Mouse (Mus musculus) heart, embryonic 10.5 days (tissue): Measurements from ENCODE around the gene Catsper3. TPM values are rescaled to one million over a fixed set of nuclear protein-coding genes. Genes with fewer than 3 reads are reported as not detected.
A peak's percentile ranks its signal among the peaks of the same experiment; 100 is the strongest.

Experiments
- DNase-seq: peaks from one replicate; pipeline ENCODE4 v3.0.0-alpha.2; 2017; ENCODE audit warnings: low spot score
- H3K27ac ChIP-seq: fragments of 300-500 bp; sonication (generic); 2 replicates; pipeline ENCODE4 v1.5.1; 2016; ENCODE audit warnings: mild to moderate bottlenecking
- H3K27me3 ChIP-seq: fragments of 300-500 bp; sonication (generic); 2 replicates; pipeline ENCODE4 v1.6.1; 2016; ENCODE audit warnings: mild to moderate bottlenecking; ENCODE audit not compliant: poor library complexity, insufficient read depth, severe bottlenecking
- H3K36me3 ChIP-seq: fragments of 300-500 bp; sonication (generic); 2 replicates; pipeline ENCODE4 v1.6.1; 2016; ENCODE audit warnings: mild to moderate bottlenecking, moderate library complexity
- H3K4me1 ChIP-seq: fragments of 300-500 bp; sonication (generic); 2 replicates; pipeline ENCODE4 v1.6.1; 2016; ENCODE audit warnings: mild to moderate bottlenecking
- H3K4me3 ChIP-seq: fragments of 300-500 bp; sonication (generic); 2 replicates; pipeline ENCODE4 v1.5.1; 2016; ENCODE audit warnings: mild to moderate bottlenecking, moderate library complexity
- H3K9me3 ChIP-seq: fragments of 300-500 bp; sonication (generic); 2 replicates; pipeline ENCODE4 v1.6.1; 2016; ENCODE audit warnings: mild to moderate bottlenecking, moderate library complexity
- WGBS: fragments of 180-500 bp; shearing (Covaris S2); methylation state at CpG from one replicate; pipeline ENCODE4 v1.1.7; 2016; 5-methylcytosine and 5-hydroxymethylcytosine counted together
- polyA plus RNA-seq: library from polyadenylated mRNA; unstranded; fragments of >200 nt; fragmentation: Nextera tagmentation; extraction: Ambion mirVana; gene quantifications from 2 replicates; pipeline ENCODE4 v1.2.1, GENCODE M21; 2016

Catsper3 gene
- polyA plus RNA-seq = 0.10 TPM in 1 of 2 replicates, not detected in the other

GRCm38 (mm10) chr13:55784268-55784667 lies at the start of gene Catsper3:
Catsper3 (plus strand) TSS chr13:55784568.
- Histone ChIP-seq H3K27ac (no peak within 1 kb of the TSS), H3K4me3 (no peak within 1 kb of the TSS), H3K4me1 (no peaks in the 10 kb centered on the region), H3K36me3 (no peaks in the 10 kb centered on the region), H3K27me3 (no peaks in the 10 kb centered on the region), H3K9me3 (no peaks in the 10 kb centered on the region)
- WGBS = 86% methylated on average over 3 of the region's 3 CpGs
- DNase-seq = no peak

GRCm38 (mm10) chr13:55737885-55738284 lies 46.5 kb upstream of the Catsper3 start:
- no peak overlapping the region for H3K4me3 ChIP-seq
- no peaks in the 10 kb centered on the region for H3K9me3 ChIP-seq
- peaks cover 16% of the 10 kb centered on the region; the same call in 1 of the 2 replicates for H3K4me1 ChIP-seq
- 83% methylated on average over 8 of the region's 8 CpGs for WGBS
- no peaks in the 10 kb centered on the region for H3K36me3 ChIP-seq
- no peaks in the 10 kb centered on the region for H3K27me3 ChIP-seq
- no peak for DNase-seq
- H3K27ac ChIP-seq = no peak overlapping the region

- WGBS = 67% methylated on average over 8 of the region's 8 CpGs
- Histone ChIP-seq H3K9me3 (no peaks in the 10 kb centered on the region), H3K27ac (no peak overlapping the region), H3K36me3 (no peaks in the 10 kb centered on the region), H3K27me3 (no peaks in the 10 kb centered on the region), H3K4me3 (no peak overlapping the region), H3K4me1 (peaks cover 16% of the 10 kb centered on the region; the same call in 1 of the 2 replicates)
- no peak for DNase-seq
These were observed 42.1 kb upstream of the Catsper3 start for GRCm38 (mm10) chr13:55742306-55742705.

- Histone ChIP-seq H3K27ac (no peak overlapping the region), H3K4me3 (no peak overlapping the region), H3K9me3 (no peaks in the 10 kb centered on the region), H3K27me3 (no peaks in the 10 kb centered on the region), H3K4me1 (peaks cover 14% of the 10 kb centered on the region), H3K36me3 (no peaks in the 10 kb centered on the region)
- no peak for DNase-seq
- 75% methylated on average over 13 of the region's 13 CpGs for whole genome bisulfite sequencing
These were observed 30.0 kb upstream of the Catsper3 start for GRCm38 (mm10) chr13:55754380-55754779.

- Histone ChIP-seq H3K4me1 (peaks cover 21% of the 10 kb centered on the region), H3K27me3 (no peaks in the 10 kb centered on the region), H3K36me3 (no peaks in the 10 kb centered on the region), H3K27ac (peak overlapping the region; percentile 70), H3K4me3 (0 out of 2 replicates have a peak overlapping the region, but pooled peaks have one; percentile 31), H3K9me3 (no peaks in the 10 kb centered on the region)
- no peak for DNase-seq
- 40% methylated on average over 8 of the region's 8 CpGs for WGBS
These were observed 27.6 kb upstream of the Catsper3 start for GRCm38 (mm10) chr13:55756789-55757188.

GRCm38 (mm10) chr13:55757645-55758044 lies 26.7 kb upstream of the Catsper3 start:
- DNase-seq = no peak
- Histone ChIP-seq H3K4me3 (no peak overlapping the region), H3K36me3 (no peaks in the 10 kb centered on the region), H3K27ac (no peak overlapping the region), H3K9me3 (no peaks in the 10 kb centered on the region), H3K27me3 (no peaks in the 10 kb centered on the region), H3K4me1 (peaks cover 21% of the 10 kb centered on the region)
- WGBS = 89% methylated on average over 6 of the region's 6 CpGs

- H3K27me3 ChIP-seq = no peaks in the 10 kb centered on the region
- H3K4me1 ChIP-seq = peaks cover 20% of the 10 kb centered on the region
- no peak overlapping the region for H3K27ac ChIP-seq
- DNase-seq = no peak
- no peaks in the 10 kb centered on the region for H3K36me3 ChIP-seq
- H3K9me3 ChIP-seq = no peaks in the 10 kb centered on the region
- 69% methylated on average over 10 of the region's 10 CpGs for WGBS
- H3K4me3 ChIP-seq = no peak overlapping the region
These were observed 23.8 kb upstream of the Catsper3 start for GRCm38 (mm10) chr13:55760576-55760975.

- Histone ChIP-seq H3K4me1 (peaks cover 18% of the 10 kb centered on the region), H3K9me3 (no peaks in the 10 kb centered on the region), H3K27me3 (no peaks in the 10 kb centered on the region), H3K4me3 (no peak overlapping the region), H3K27ac (no peak overlapping the region), H3K36me3 (no peaks in the 10 kb centered on the region)
- 79% methylated on average over 10 of the region's 10 CpGs for whole genome bisulfite sequencing
- DNase-seq = no peak
These were observed 22.9 kb upstream of the Catsper3 start for GRCm38 (mm10) chr13:55761486-55761885.

GRCm38 (mm10) chr13:55774352-55774751 lies 10.0 kb upstream of the Catsper3 start:
- no peaks in the 10 kb centered on the region for H3K27me3 ChIP-seq
- H3K9me3 ChIP-seq = no peaks in the 10 kb centered on the region
- no peak overlapping the region for H3K27ac ChIP-seq
- peaks cover 10% of the 10 kb centered on the region for H3K4me1 ChIP-seq
- WGBS = 81% methylated on average over 7 of the region's 7 CpGs
- H3K36me3 ChIP-seq = peaks cover 3% of the 10 kb centered on the region
- DNase-seq = no peak
- H3K4me3 ChIP-seq = no peak overlapping the region

GRCm38 (mm10) chr13:55775056-55775455 lies 9.3 kb upstream of the Catsper3 start:
- peaks cover 10% of the 10 kb centered on the region for H3K4me1 ChIP-seq
- H3K36me3 ChIP-seq = peaks cover 3% of the 10 kb centered on the region
- no peaks in the 10 kb centered on the region for H3K9me3 ChIP-seq
- H3K4me3 ChIP-seq = no peak overlapping the region
- H3K27ac ChIP-seq = no peak overlapping the region
- no peak for DNase-seq
- WGBS = 39% methylated on average over 11 of the region's 11 CpGs
- H3K27me3 ChIP-seq = no peaks in the 10 kb centered on the region

- no peak for DNase-seq
- Histone ChIP-seq H3K4me3 (no peak overlapping the region), H3K27me3 (no peaks in the 10 kb centered on the region), H3K36me3 (no peaks in the 10 kb centered on the region), H3K4me1 (no peaks in the 10 kb centered on the region), H3K9me3 (no peaks in the 10 kb centered on the region), H3K27ac (no peak overlapping the region)
- 76% methylated on average over 11 of the region's 11 CpGs for WGBS
These were observed 1.8 kb downstream of the Catsper3 start for GRCm38 (mm10) chr13:55786120-55786519.

- no peaks in the 10 kb centered on the region for H3K9me3 ChIP-seq
- H3K36me3 ChIP-seq = no peaks in the 10 kb centered on the region
- no peaks in the 10 kb centered on the region for H3K27me3 ChIP-seq
- 77% methylated on average over 2 of the region's 2 CpGs for WGBS
- DNase-seq = peak; percentile 61
- no peak overlapping the region for H3K4me3 ChIP-seq
- H3K4me1 ChIP-seq = no peaks in the 10 kb centered on the region
- H3K27ac ChIP-seq = no peak overlapping the region
These were observed 16.9 kb downstream of the Catsper3 start for GRCm38 (mm10) chr13:55801246-55801645.

- no peaks in the 10 kb centered on the region for H3K36me3 ChIP-seq
- DNase-seq = peak; percentile 24
- H3K27ac ChIP-seq = no peak overlapping the region
- peaks cover 8% of the 10 kb centered on the region; the same call in 1 of the 2 replicates for H3K27me3 ChIP-seq
- no peaks in the 10 kb centered on the region for H3K9me3 ChIP-seq
- no peak overlapping the region for H3K4me3 ChIP-seq
- H3K4me1 ChIP-seq = no peaks in the 10 kb centered on the region
- 74% methylated on average over 1 of the region's 1 CpGs for WGBS
These were observed 19.6 kb downstream of the Catsper3 start for GRCm38 (mm10) chr13:55803973-55804372.

- no peaks in the 10 kb centered on the region for H3K36me3 ChIP-seq
- H3K27ac ChIP-seq = no peak overlapping the region
- no peak overlapping the region for H3K4me3 ChIP-seq
- DNase-seq = peak; percentile 64
- no peaks in the 10 kb centered on the region for H3K9me3 ChIP-seq
- H3K27me3 ChIP-seq = peaks cover 20% of the 10 kb centered on the region
- H3K4me1 ChIP-seq = no peaks in the 10 kb centered on the region
- WGBS = 61% methylated on average over 7 of the region's 7 CpGs
These were observed 24.8 kb downstream of the Catsper3 start for GRCm38 (mm10) chr13:55809041-55809623.
